Mouse (Mus musculus): Measurements from ENCODE around the gene Ece1. TPM values are rescaled to one million over a fixed set of nuclear protein-coding genes. Genes with fewer than 3 reads are reported as not detected.

The Ece1 gene
- polyA plus RNA-seq, 1 experiment from 2014 or later, result 10.8 TPM

- no peak for ATAC-seq
- Histone ChIP-seq H3K9ac (no peak overlapping the region), H3K36me3 (ENCODE audit: poor library complexity, severe bottlenecking) (no peaks in the 10 kb centered on the region), H3K9me3 (replicated peaks) (no peaks in the 10 kb centered on the region), H3K27me3 (no peaks in the 10 kb centered on the region), H3K27ac (no peak overlapping the region), H3K4me3 (no peak overlapping the region), H3K4me1 (peaks cover 3% of the 10 kb centered on the region; the same call in 1 of the 2 replicates), H3K4me2 (no peak overlapping the region)
- WGBS, result 69% methylated on average over 1 of the region's 1 CpGs
Observed at GRCm38 (mm10) chr4:137982869-137983268, 120.8 kb downstream of the Ece1 start.

GRCm38 (mm10) chr4:137984212-137984611, 122.2 kb downstream of the Ece1 start:
- ATAC-seq, result no peak

GRCm38 (mm10) chr4:137984746-137985145, 122.7 kb downstream of the Ece1 start:
- no peak for ATAC-seq
- 85% methylated on average over 5 of the region's 5 CpGs for WGBS
- H3K27ac ChIP-seq, result no peak overlapping the region
- no peak overlapping the region for H3K4me2 ChIP-seq
- no peak overlapping the region for H3K9ac ChIP-seq
- no peak overlapping the region for H3K4me3 ChIP-seq
- H3K4me1 ChIP-seq, result peaks cover 3% of the 10 kb centered on the region; the same call in 1 of the 2 replicates
- no peaks in the 10 kb centered on the region for H3K9me3 ChIP-seq (replicated peaks)
- H3K27me3 ChIP-seq, result no peaks in the 10 kb centered on the region
- no peaks in the 10 kb centered on the region for H3K36me3 ChIP-seq (ENCODE audit: poor library complexity, severe bottlenecking)

More at GRCm38 (mm10) chr4:137984212-137984611, 122.2 kb downstream of the Ece1 start:
- Histone ChIP-seq H3K4me2 (no peak overlapping the region), H3K9ac (no peak overlapping the region), H3K36me3 (ENCODE audit: poor library complexity, severe bottlenecking) (no peaks in the 10 kb centered on the region), H3K27ac (no peak overlapping the region), H3K4me3 (no peak overlapping the region), H3K4me1 (peaks cover 3% of the 10 kb centered on the region; the same call in 1 of the 2 replicates), H3K27me3 (no peaks in the 10 kb centered on the region), H3K9me3 (replicated peaks) (no peaks in the 10 kb centered on the region)
- whole genome bisulfite sequencing, result 38% methylated on average over 10 of the region's 10 CpGs

- 87% methylated on average over 5 of the region's 5 CpGs for WGBS
- Histone ChIP-seq H3K27ac (no peak overlapping the region), H3K9ac (no peak overlapping the region), H3K27me3 (no peaks in the 10 kb centered on the region), H3K9me3 (replicated peaks) (no peaks in the 10 kb centered on the region), H3K36me3 (ENCODE audit: poor library complexity, severe bottlenecking) (no peaks in the 10 kb centered on the region), H3K4me3 (no peak overlapping the region), H3K4me1 (peaks cover 6% of the 10 kb centered on the region), H3K4me2 (no peak overlapping the region)
- no peak for ATAC-seq
Observed at GRCm38 (mm10) chr4:137989426-137989825, 127.4 kb downstream of the Ece1 start.

- Histone ChIP-seq H3K27me3 (no peaks in the 10 kb centered on the region), H3K4me1 (peaks cover 15% of the 10 kb centered on the region), H3K9me3 (replicated peaks) (no peaks in the 10 kb centered on the region), H3K9ac (no peak overlapping the region), H3K27ac (no peak overlapping the region), H3K36me3 (ENCODE audit: poor library complexity, severe bottlenecking) (no peaks in the 10 kb centered on the region), H3K4me3 (no peak overlapping the region), H3K4me2 (no peak overlapping the region)
- ATAC-seq, result no peak
- 67% methylated on average over 4 of the region's 4 CpGs for WGBS
Observed at GRCm38 (mm10) chr4:137990433-137990832, 128.4 kb downstream of the Ece1 start.

- Histone ChIP-seq H3K36me3 (ENCODE audit: poor library complexity, severe bottlenecking) (peaks cover under 1% of the 10 kb centered on the region), H3K9me3 (replicated peaks) (no peaks in the 10 kb centered on the region), H3K27ac (no peak overlapping the region), H3K4me2 (no peak overlapping the region), H3K4me1 (peaks cover 23% of the 10 kb centered on the region), H3K4me3 (no peak overlapping the region), H3K27me3 (no peaks in the 10 kb centered on the region), H3K9ac (no peak overlapping the region)
- no peak for ATAC-seq
- WGBS, result 52% methylated on average over 7 of the region's 7 CpGs
Observed at GRCm38 (mm10) chr4:137991240-137991639, 129.2 kb downstream of the Ece1 start.

- H3K9ac ChIP-seq, result peak within 1 kb of the TSS; percentile 100
- peak within 1 kb of the TSS; percentile 96 for H3K27ac ChIP-seq
- H3K27me3 ChIP-seq, result no peaks in the 10 kb centered on the region
- peak within 1 kb of the TSS; percentile 84 for H3K4me2 ChIP-seq
- H3K9me3 ChIP-seq (replicated peaks), result no peaks in the 10 kb centered on the region
- no peak for ATAC-seq
- H3K4me3 ChIP-seq, result peak within 1 kb of the TSS; percentile 98
- 1% methylated on average over 39 of the region's 39 CpGs for WGBS
- peaks cover 13% of the 10 kb centered on the region for H3K36me3 ChIP-seq (ENCODE audit: poor library complexity, severe bottlenecking)
- peaks cover 32% of the 10 kb centered on the region for H3K4me1 ChIP-seq
Observed at GRCm38 (mm10) chr4:137992890-137993289, 130.9 kb downstream of the Ece1 start, which contains the start of gene Eif4g3. Gene Eif4g3, plus strand, starts transcription at chr4:137993022.

GRCm38 (mm10) chr4:137993291-137993758, 131.3 kb downstream of the Ece1 start:
- WGBS, result under 1% methylated on average over 34 of the region's 59 CpGs

GRCm38 (mm10) chr4:137993821-137994561, 132.0 kb downstream of the Ece1 start:
- ATAC-seq, result peak; percentile 23
- Histone ChIP-seq H3K27ac (peak overlapping the region; percentile 96), H3K9ac (peak overlapping the region; percentile 100), H3K4me2 (peak overlapping the region; percentile 84), H3K9me3 (replicated peaks) (no peaks in the 10 kb centered on the region), H3K36me3 (ENCODE audit: poor library complexity, severe bottlenecking) (peaks cover 24% of the 10 kb centered on the region), H3K4me1 (peaks cover 39% of the 10 kb centered on the region), H3K27me3 (no peaks in the 10 kb centered on the region), H3K4me3 (peak overlapping the region; percentile 98)
- 1% methylated on average over 38 of the region's 60 CpGs for WGBS

More at GRCm38 (mm10) chr4:137993291-137993758, 131.3 kb downstream of the Ece1 start:
- H3K9me3 ChIP-seq (replicated peaks), result no peaks in the 10 kb centered on the region
- H3K27me3 ChIP-seq, result no peaks in the 10 kb centered on the region
- peak; percentile 94 for ATAC-seq
- peak overlapping the region; percentile 98 for H3K4me3 ChIP-seq
- peak overlapping the region; percentile 100 for H3K9ac ChIP-seq
- peaks cover 37% of the 10 kb centered on the region for H3K4me1 ChIP-seq
- H3K4me2 ChIP-seq, result peak overlapping the region; percentile 84
- H3K36me3 ChIP-seq (ENCODE audit: poor library complexity, severe bottlenecking), result peaks cover 17% of the 10 kb centered on the region
- peak overlapping the region; percentile 96 for H3K27ac ChIP-seq

GRCm38 (mm10) chr4:137994562-137995336, 132.7 kb downstream of the Ece1 start:
- 49% methylated on average over 12 of the region's 12 CpGs for WGBS
- Histone ChIP-seq H3K36me3 (ENCODE audit: poor library complexity, severe bottlenecking) (peaks cover 32% of the 10 kb centered on the region), H3K4me3 (peak overlapping the region; percentile 98), H3K9me3 (replicated peaks) (no peaks in the 10 kb centered on the region), H3K27ac (peak overlapping the region; percentile 96; the same call in 1 of the 2 replicates), H3K9ac (peak overlapping the region; percentile 100), H3K27me3 (no peaks in the 10 kb centered on the region), H3K4me2 (peak overlapping the region; percentile 84), H3K4me1 (peaks cover 39% of the 10 kb centered on the region)
- ATAC-seq, result no peak

GRCm38 (mm10) chr4:137995399-137995798, 133.4 kb downstream of the Ece1 start:
- WGBS, result 82% methylated on average over 12 of the region's 12 CpGs
- H3K4me2 ChIP-seq, result peak overlapping the region; percentile 84
- ATAC-seq, result no peak
- H3K27ac ChIP-seq, result no peak overlapping the region
- peak overlapping the region; percentile 98 for H3K4me3 ChIP-seq
- no peaks in the 10 kb centered on the region for H3K27me3 ChIP-seq
- peak overlapping the region; percentile 100 for H3K9ac ChIP-seq
- H3K4me1 ChIP-seq, result peaks cover 42% of the 10 kb centered on the region
- no peaks in the 10 kb centered on the region for H3K9me3 ChIP-seq (replicated peaks)
- peaks cover 36% of the 10 kb centered on the region for H3K36me3 ChIP-seq (ENCODE audit: poor library complexity, severe bottlenecking)

GRCm38 (mm10) chr4:137998232-137998631, 136.2 kb downstream of the Ece1 start:
- Histone ChIP-seq H3K27me3 (no peaks in the 10 kb centered on the region), H3K4me3 (no peak overlapping the region), H3K27ac (no peak overlapping the region), H3K4me1 (peaks cover 41% of the 10 kb centered on the region), H3K9me3 (replicated peaks) (no peaks in the 10 kb centered on the region), H3K9ac (no peak overlapping the region), H3K4me2 (no peak overlapping the region), H3K36me3 (ENCODE audit: poor library complexity, severe bottlenecking) (peaks cover 48% of the 10 kb centered on the region)
- ATAC-seq, result no peak
- WGBS, result 71% methylated on average over 4 of the region's 4 CpGs
